ENCODE assay signal across 17 mouse cellular contexts in the genomic region with DNA sequence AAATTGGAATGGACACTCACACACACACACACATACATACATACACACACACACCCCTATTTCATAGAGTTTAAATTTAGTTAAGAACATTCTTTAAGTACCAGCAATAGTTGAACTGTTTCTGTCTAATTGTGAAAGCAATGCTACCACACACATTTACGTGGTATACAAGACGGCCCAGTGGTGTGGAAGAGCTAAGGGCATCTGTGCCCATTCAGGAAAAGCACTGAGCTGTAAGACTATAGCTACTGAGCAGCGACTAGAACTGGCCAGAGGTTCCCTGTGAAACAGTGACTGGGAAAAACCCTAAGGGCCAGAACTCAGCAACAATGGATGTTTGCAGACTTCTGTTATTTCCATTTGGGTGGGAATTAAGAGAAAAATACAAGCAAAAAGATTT. TPM values are rescaled to one million over a fixed set of nuclear protein-coding genes. Genes with fewer than 3 reads are reported as not detected.
DNase-seq lines count a peak whose midpoint lies in the region; ATAC-seq and TF ChIP-seq lines count a peak whose summit lies in the region.
"Had no signal": no experiment of that assay in that cellular context is flagged by ENCODE, and none has a peak within 500 bp of the region (broad histone marks: within the 10 kb centered on the region; RNA-seq: fewer than 3 reads in every experiment).

No protein-coding gene starts in this region.

- TF ChIP-seq EP300 in heart, postnatal 0 days (IDR thresholded peaks at IDR 0.05; ENCODE audit: low read depth), result no peak

- no peaks in the 10 kb centered on the region for H3K4me1 ChIP-seq in heart, postnatal 0 days (ENCODE audit: control insufficient read depth, insufficient read depth)
- H3K4me1 ChIP-seq in heart, embryonic 10.5 days, result no peaks in the 10 kb centered on the region
- H3K4me1 ChIP-seq in thymus, adult 2 months (replicated peaks; ENCODE audit: control insufficient read depth, insufficient read depth, low read length), result peaks cover 25% of the 10 kb centered on the region
- H3K4me1 ChIP-seq: embryonic facial prominence, embryonic 12.5 days; heart, embryonic 15.5 days; hindbrain, embryonic 10.5 days; liver, embryonic 13.5 days had no signal

- H3K4me3 ChIP-seq in heart, postnatal 0 days (ENCODE audit: low read depth, low read length), result no peak overlapping the region
- no peak overlapping the region for H3K4me3 ChIP-seq in heart, embryonic 10.5 days
- no peak overlapping the region for H3K4me3 ChIP-seq in thymus, adult 2 months (ENCODE audit: control insufficient read depth, insufficient read depth, low read length)
- H3K4me3 ChIP-seq: embryonic facial prominence, embryonic 12.5 days; heart, embryonic 15.5 days; hindbrain, embryonic 10.5 days; liver, embryonic 13.5 days; megakaryocyte, embryonic 14.5 days had no signal

- peak overlapping the region; percentile 20; the same call in 1 of the 2 replicates for H3K27ac ChIP-seq in heart, postnatal 0 days (ENCODE audit: low read depth)
- H3K27ac ChIP-seq in heart, embryonic 10.5 days, result no peak overlapping the region
- H3K27ac ChIP-seq in thymus, adult 2 months (ENCODE audit: control insufficient read depth, insufficient read depth, low read length), result peak overlapping the region; percentile 94
- H3K27ac ChIP-seq: embryonic facial prominence, embryonic 12.5 days; heart, embryonic 15.5 days; hindbrain, embryonic 10.5 days; liver, embryonic 13.5 days had no signal

- DNase-seq in heart, postnatal 0 days (ENCODE audit: low spot score), result no peak
- no peak for DNase-seq in heart, embryonic 10.5 days (ENCODE audit: low spot score)
- DNase-seq in thymus, adult 2 months, result no peak
- no peak for DNase-seq in thymus, postnatal 0 days (ENCODE audit: low spot score)
- DNase-seq in cerebellum, adult 18-20 months, result no peak
- no peak for DNase-seq in layer of hippocampus, postnatal 25 days (ENCODE audit: extremely low spot score in 1 of 2, low spot score in 1 of 2)
- DNase-seq: cerebellum, postnatal 14 days; left cerebral cortex, postnatal 4 days; liver, embryonic 13.5 days; right cerebral cortex, postnatal 4 days had no signal

- H3K9me3 ChIP-seq in heart, postnatal 0 days (replicated peaks; ENCODE audit: control insufficient read depth, low read length), result no peaks in the 10 kb centered on the region
- H3K9me3 ChIP-seq in heart, embryonic 10.5 days, result no peaks in the 10 kb centered on the region
- H3K9me3 ChIP-seq: embryonic facial prominence, embryonic 12.5 days; heart, embryonic 15.5 days; hindbrain, embryonic 10.5 days; liver, embryonic 13.5 days; megakaryocyte, embryonic 14.5 days had no signal

- no peak for ATAC-seq in heart, postnatal 0 days (ENCODE audit: insufficient read depth, low read depth)
- ATAC-seq in granulocyte monocyte progenitor cell, adult 5-6 weeks (replicated peaks; ENCODE audit: poor library complexity, severe bottlenecking), result peak; percentile 30
- ATAC-seq: intestine, embryonic 16.5 days; Patski had no signal

- H3K36me3 ChIP-seq in heart, postnatal 0 days (replicated peaks; ENCODE audit: control insufficient read depth, insufficient read depth, low read length), result no peaks in the 10 kb centered on the region
- H3K36me3 ChIP-seq in heart, embryonic 10.5 days, result no peaks in the 10 kb centered on the region
- 0 out of 2 replicates have a peak, but pooled peaks cover 5% of the 10 kb centered on the region for H3K36me3 ChIP-seq in thymus, adult 2 months (ENCODE audit: control insufficient read depth, insufficient read depth, low read length)
- H3K36me3 ChIP-seq: embryonic facial prominence, embryonic 12.5 days; heart, embryonic 15.5 days; hindbrain, embryonic 10.5 days; liver, embryonic 13.5 days had no signal

- 70% methylated on average over 3 of the region's 3 CpGs for WGBS in heart, postnatal 0 days
- WGBS in heart, embryonic 10.5 days, result 80% methylated on average over 3 of the region's 3 CpGs
- WGBS in thymus, adult 2 months, result 33% methylated on average over 3 of the region's 3 CpGs

- H3K27me3 ChIP-seq in heart, postnatal 0 days (ENCODE audit: control insufficient read depth, insufficient read depth, low read length), result no peaks in the 10 kb centered on the region
- H3K27me3 ChIP-seq in heart, embryonic 10.5 days (ENCODE audit: insufficient read depth, poor library complexity, severe bottlenecking), result no peaks in the 10 kb centered on the region
- H3K27me3 ChIP-seq in thymus, adult 2 months (ENCODE audit: control insufficient read depth, insufficient read depth, low read length), result no peaks in the 10 kb centered on the region
- H3K27me3 ChIP-seq: embryonic facial prominence, embryonic 12.5 days; heart, embryonic 15.5 days; liver, embryonic 13.5 days; megakaryocyte, embryonic 14.5 days had no signal

- TF ChIP-seq POLR2A in thymus, adult 2 months (IDR thresholded peaks at IDR 0.05; ENCODE audit: control insufficient read depth, extremely low read depth, insufficient read depth, low read length, poor library complexity), result no peak

- no peak for TF ChIP-seq CTCF in heart, postnatal 0 days (IDR thresholded peaks at IDR 0.05; ENCODE audit: low read depth)
- TF ChIP-seq CTCF in thymus, adult 2 months (IDR thresholded peaks at IDR 0.05; ENCODE audit: borderline replicate concordance, control insufficient read depth, extremely low read depth, insufficient read depth, low read length, poor library complexity), result no peak

- H3K4me2 ChIP-seq in heart, postnatal 0 days (ENCODE audit: low read depth, low read length), result no peak overlapping the region
- H3K4me2 ChIP-seq: embryonic facial prominence, embryonic 12.5 days; heart, embryonic 15.5 days; liver, embryonic 13.5 days had no signal

- no peak overlapping the region for H3K9ac ChIP-seq in heart, postnatal 0 days (replicated peaks; ENCODE audit: low read depth, low read length)
- H3K9ac ChIP-seq: embryonic facial prominence, embryonic 12.5 days; heart, embryonic 15.5 days; liver, embryonic 13.5 days had no signal

RNA-seq across cellular contexts. Expression of gene Ptprc, which starts 17.3 kb away (rescaled TPM):
- total RNA-seq in heart, postnatal 0 days (2014; rRNA removed; ENCODE audit: low replicate concordance), result 2.3 and 11.1 TPM in 2 replicates
- 1.2 and 1.7 TPM in 2 replicates for polyA plus RNA-seq in heart, postnatal 0 days (2015; fragmentation: Nextera tagmentation; extraction: Ambion mirVana)
- polyA plus RNA-seq in heart, embryonic 10.5 days (2016; fragmentation: Nextera tagmentation; extraction: Ambion mirVana), result 0.48 and 0.57 TPM in 2 replicates
- 469 and 490 TPM in 2 replicates for polyA plus RNA-seq in thymus, adult 2 months (2012; rRNA removed)
- 408 and 445 TPM in 2 replicates for polyA plus RNA-seq in thymus, postnatal 0 days (2015; fragmentation: Nextera tagmentation; extraction: Ambion mirVana)
- 114 and 122 TPM in 2 replicates for total RNA-seq in granulocyte monocyte progenitor cell, adult 5-6 weeks (2014; fragmentation: Nextera tagmentation)
- total RNA-seq in granulocyte monocyte progenitor cell, adult 5-6 weeks (2017), result 166 and 176 TPM in 2 replicates
- total RNA-seq in layer of hippocampus, postnatal 25 days (2021), result 1 to 10 TPM; 2.1 to 3.1 TPM

Comparison
In these comparisons a context has a peak if more than half of its experiments do, and no peak if none do; other contexts are left out.
1. RNA of gene Ptprc, which starts 17.3 kb away (polyA plus RNA-seq): 469 to 490 TPM in thymus, adult 2 months and 408 to 445 TPM in thymus, postnatal 0 days; 1.2 to 1.7 TPM in heart, postnatal 0 days and 0.48 to 0.57 TPM in heart, embryonic 10.5 days; every median in the first group is over 100 times any median in the second.